19 mouse cellular contexts compared by ENCODE assay signal in the genomic region with DNA sequence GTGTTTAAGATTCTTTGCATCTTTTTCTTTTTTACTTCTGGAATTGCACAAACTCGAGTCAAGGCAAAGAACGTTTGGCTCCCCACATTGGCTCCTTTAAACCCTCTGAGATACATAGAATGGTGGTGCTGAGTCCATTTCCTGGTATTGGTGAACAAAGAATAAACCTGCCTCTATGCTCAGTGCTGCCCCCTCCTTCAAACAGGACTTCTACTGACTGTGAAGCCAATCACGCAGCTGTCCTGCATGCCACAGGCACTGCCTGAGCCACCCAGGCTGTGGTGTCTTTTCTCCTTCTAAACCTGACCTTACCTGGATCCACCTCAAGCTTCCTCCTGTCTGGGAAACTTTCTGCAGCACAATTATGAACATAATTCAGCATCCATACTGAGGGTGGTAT.
A peak's percentile ranks its signal among the peaks of the same experiment; 100 is the strongest.
DNase-seq lines count a peak whose midpoint lies in the region; ATAC-seq and TF ChIP-seq lines count a peak whose summit lies in the region.
"Had no signal": no experiment of that assay in that cellular context is flagged by ENCODE, and none has a peak within 500 bp of the region (broad histone marks: within the 10 kb centered on the region; RNA-seq: fewer than 3 reads in every experiment).

No protein-coding gene starts in this region.

- H3K79me2 ChIP-seq in liver, adult 2 months (ENCODE audit: control insufficient read depth, insufficient read depth, low read length) = peaks cover 5% of the 10 kb centered on the region; the same call in 1 of the 2 replicates

- DNase-seq in heart, embryonic 10.5 days (ENCODE audit: low spot score) = no peak
- DNase-seq in heart, postnatal 25 days (ENCODE audit: low spot score) = no peak
- no peak for DNase-seq in liver, adult 2 months (ENCODE audit: extremely low read depth, low read depth, low spot score)
- DNase-seq in CD4-positive helper T cell, adult 2 months (ENCODE audit: low read depth, low spot score) = peak; percentile 7
- DNase-seq in liver, embryonic 14.5 days (ENCODE audit: low read depth in 3 of 3, low spot score in 3 of 3) = no peak
- no peak for DNase-seq in urinary bladder, postnatal 4 days (ENCODE audit: low spot score in 2 of 2)
- DNase-seq in midbrain, embryonic 14.5 days = no peak
- DNase-seq: adrenal gland, postnatal 14 days; cerebellum, postnatal 36 days; lung, postnatal 10 days; retina, postnatal 1 day; spleen, adult 18-20 months; thymus, adult 2 months had no signal

- no peak for TF ChIP-seq EP300 in liver, embryonic 14.5 days (IDR thresholded peaks at IDR 0.05; ENCODE audit: low read depth)

- no peak overlapping the region for H3K9ac ChIP-seq in liver, adult 2 months (ENCODE audit: low read depth, low read length)
- no peak overlapping the region for H3K9ac ChIP-seq in liver, embryonic 12.5 days
- H3K9ac ChIP-seq in liver, embryonic 14.5 days (replicated peaks) = no peak overlapping the region
- H3K9ac ChIP-seq in midbrain, embryonic 14.5 days (replicated peaks; ENCODE audit: low read length) = no peak overlapping the region
- H3K9ac ChIP-seq: embryonic facial prominence, embryonic 15.5 days; forebrain, embryonic 13.5 days; hindbrain, embryonic 13.5 days; neural tube, embryonic 13.5 days had no signal

- H3K27me3 ChIP-seq in heart, embryonic 10.5 days (ENCODE audit: insufficient read depth, poor library complexity, severe bottlenecking) = no peaks in the 10 kb centered on the region
- H3K27me3 ChIP-seq in liver, adult 2 months (ENCODE audit: control insufficient read depth, insufficient read depth, low read length) = no peaks in the 10 kb centered on the region
- H3K27me3 ChIP-seq in liver, embryonic 12.5 days (replicated peaks) = no peaks in the 10 kb centered on the region
- H3K27me3 ChIP-seq in liver, embryonic 14.5 days (ENCODE audit: control insufficient read depth, insufficient read depth, low read length) = no peaks in the 10 kb centered on the region
- no peaks in the 10 kb centered on the region for H3K27me3 ChIP-seq in midbrain, embryonic 14.5 days (ENCODE audit: control insufficient read depth, insufficient read depth, low read length)
- H3K27me3 ChIP-seq: embryonic facial prominence, embryonic 15.5 days; forebrain, embryonic 13.5 days; hindbrain, embryonic 13.5 days; neural tube, embryonic 13.5 days had no signal

- no peak overlapping the region for H3K4me2 ChIP-seq in liver, embryonic 12.5 days
- H3K4me2 ChIP-seq in liver, embryonic 14.5 days (ENCODE audit: low read depth) = no peak overlapping the region
- H3K4me2 ChIP-seq in midbrain, embryonic 14.5 days (ENCODE audit: low read length) = no peak overlapping the region
- H3K4me2 ChIP-seq: embryonic facial prominence, embryonic 15.5 days; forebrain, embryonic 13.5 days; hindbrain, embryonic 13.5 days; midbrain, embryonic 11.5 days; neural tube, embryonic 13.5 days had no signal

- ATAC-seq in liver, embryonic 12.5 days = no peak
- no peak for ATAC-seq in liver, embryonic 14.5 days (ENCODE audit: insufficient read depth)
- no peak for ATAC-seq in midbrain, embryonic 14.5 days (ENCODE audit: low FRiP score, low TSS enrichment)
- ATAC-seq: forebrain, embryonic 13.5 days had no signal

- H3K4me3 ChIP-seq in heart, embryonic 10.5 days = no peak overlapping the region
- no peak overlapping the region for H3K4me3 ChIP-seq in liver, adult 2 months (ENCODE audit: insufficient read depth, low read depth, low read length)
- no peak overlapping the region for H3K4me3 ChIP-seq in liver, embryonic 12.5 days
- no peak overlapping the region for H3K4me3 ChIP-seq in liver, embryonic 14.5 days (ENCODE audit: insufficient read depth in 1 of 2, low read depth in 2 of 2, low read length in 2 of 2)
- no peak overlapping the region for H3K4me3 ChIP-seq in midbrain, embryonic 14.5 days (replicated peaks; ENCODE audit: low read depth, low read length)
- H3K4me3 ChIP-seq: embryonic facial prominence, embryonic 15.5 days; forebrain, embryonic 13.5 days; hindbrain, embryonic 13.5 days; neural tube, embryonic 13.5 days had no signal

- 0 out of 2 replicates have a peak, but pooled peaks cover 3% of the 10 kb centered on the region for H3K36me3 ChIP-seq in heart, embryonic 10.5 days
- peaks cover 8% of the 10 kb centered on the region; the same call in 1 of the 2 replicates for H3K36me3 ChIP-seq in liver, adult 2 months (ENCODE audit: control insufficient read depth, insufficient read depth, low read length)
- H3K36me3 ChIP-seq in liver, embryonic 12.5 days = no peaks in the 10 kb centered on the region
- no peaks in the 10 kb centered on the region for H3K36me3 ChIP-seq in liver, embryonic 14.5 days (replicated peaks; ENCODE audit: control insufficient read depth, insufficient read depth, low read depth)
- H3K36me3 ChIP-seq in midbrain, embryonic 14.5 days (ENCODE audit: control insufficient read depth, insufficient read depth, low read length) = no peaks in the 10 kb centered on the region
- H3K36me3 ChIP-seq: embryonic facial prominence, embryonic 15.5 days; hindbrain, embryonic 13.5 days; neural tube, embryonic 13.5 days had no signal

- intact Hi-C loops in heart, postnatal 25 days (cut with DNase I) = no loop called here

- no peaks in the 10 kb centered on the region for H3K9me3 ChIP-seq in heart, embryonic 10.5 days
- no peaks in the 10 kb centered on the region for H3K9me3 ChIP-seq in liver, embryonic 12.5 days (replicated peaks)
- H3K9me3 ChIP-seq in liver, embryonic 14.5 days (ENCODE audit: control insufficient read depth, low read length) = no peaks in the 10 kb centered on the region
- no peaks in the 10 kb centered on the region for H3K9me3 ChIP-seq in midbrain, embryonic 14.5 days (ENCODE audit: control insufficient read depth, low read length)
- H3K9me3 ChIP-seq: embryonic facial prominence, embryonic 15.5 days; forebrain, embryonic 13.5 days; hindbrain, embryonic 13.5 days; neural tube, embryonic 13.5 days had no signal

- TF ChIP-seq CTCF in liver, adult 2 months (IDR thresholded peaks at IDR 0.05; ENCODE audit: low read depth, low read length) = 0 out of 2 replicates have a peak, but pooled peaks have one; percentile 6
- peak; percentile 32 for TF ChIP-seq CTCF in liver, embryonic 14.5 days (IDR thresholded peaks at IDR 0.05; ENCODE audit: low read depth)

- peaks cover 70% of the 10 kb centered on the region for H3K4me1 ChIP-seq in heart, embryonic 10.5 days
- H3K4me1 ChIP-seq in liver, adult 2 months (ENCODE audit: control insufficient read depth, insufficient read depth, low read length) = no peaks in the 10 kb centered on the region
- no peaks in the 10 kb centered on the region; the same call in 1 of the 2 replicates for H3K4me1 ChIP-seq in liver, embryonic 12.5 days
- H3K4me1 ChIP-seq in liver, embryonic 14.5 days (replicated peaks; ENCODE audit: control insufficient read depth in 2 of 2, insufficient read depth in 2 of 2, low read length in 1 of 2) = no peaks in the 10 kb centered on the region
- no peaks in the 10 kb centered on the region for H3K4me1 ChIP-seq in midbrain, embryonic 14.5 days (ENCODE audit: control insufficient read depth, insufficient read depth, low read length)
- H3K4me1 ChIP-seq: embryonic facial prominence, embryonic 15.5 days; forebrain, embryonic 13.5 days; hindbrain, embryonic 13.5 days had no signal

- peak overlapping the region; percentile 31; the same call in 1 of the 2 replicates for H3K27ac ChIP-seq in heart, embryonic 10.5 days
- H3K27ac ChIP-seq in liver, adult 2 months (replicated peaks; ENCODE audit: insufficient read depth, low read depth, low read length) = no peak overlapping the region
- no peak overlapping the region for H3K27ac ChIP-seq in liver, embryonic 12.5 days
- H3K27ac ChIP-seq in liver, embryonic 14.5 days = no peak overlapping the region
- no peak overlapping the region for H3K27ac ChIP-seq in midbrain, embryonic 14.5 days (replicated peaks; ENCODE audit: low read depth, low read length)
- H3K27ac ChIP-seq: embryonic facial prominence, embryonic 15.5 days; forebrain, embryonic 13.5 days; hindbrain, embryonic 13.5 days; neural tube, embryonic 13.5 days had no signal

- TF ChIP-seq POLR2A in liver, adult 2 months (IDR thresholded peaks at IDR 0.05; ENCODE audit: extremely low read depth, insufficient read depth, low read length) = no peak

- 67% methylated on average over 3 of the region's 3 CpGs for WGBS in heart, embryonic 10.5 days
- 54% methylated on average over 3 of the region's 3 CpGs for WGBS in liver, adult 2 months
- WGBS in liver, embryonic 12.5 days (ENCODE audit: insufficient replicate concordance) = 57% methylated on average over 3 of the region's 3 CpGs
- 42% methylated on average over 3 of the region's 3 CpGs for WGBS in liver, embryonic 14.5 days (ENCODE audit: insufficient replicate concordance)
- WGBS in midbrain, embryonic 14.5 days = 59% methylated on average over 3 of the region's 3 CpGs
